Mouse (Mus musculus) G1E (cell line): ENCODE data around the gene Fut8.

Experiments used
- CTCF ChIP-seq: IDR thresholded peaks from 2 replicates; pipeline ENCODE4 v1.5.1; 2012; ENCODE audit warnings: low read depth, low read length, inconsistent platforms, mixed read lengths
- GATA1 ChIP-seq: IDR thresholded peaks from 2 replicates; pipeline ENCODE4 v1.6.1; 2012; ENCODE audit warnings: borderline replicate concordance, low read length, inconsistent platforms, mixed read lengths

GRCm38 (mm10) chr12:77313502-77313901 is 75.6 kb downstream of the Fut8 start:
- TF ChIP-seq CTCF = no peak
- no peak for TF ChIP-seq GATA1
